Mouse (Mus musculus) G1E-ER4 (cell line): ENCODE data around the gene Usp5. TPM values are rescaled to one million over a fixed set of nuclear protein-coding genes. Genes with fewer than 3 reads are reported as not detected.

ENCODE experiments used
- GATA1 ChIP-seq: IDR thresholded peaks from one replicate; pipeline ENCODE4 v1.8.0; 2012; ENCODE audit warnings: low read length, inconsistent platforms
- polyA plus RNA-seq: library from polyadenylated mRNA; stranded (reverse); fragments of >175 nt; gene quantifications from 2 replicates; pipeline ENCODE4 v1.2.3, GENCODE M21; 2012

Gene Usp5
- 54.8 and 73.3 TPM in 2 replicates for polyA plus RNA-seq

DNA sequence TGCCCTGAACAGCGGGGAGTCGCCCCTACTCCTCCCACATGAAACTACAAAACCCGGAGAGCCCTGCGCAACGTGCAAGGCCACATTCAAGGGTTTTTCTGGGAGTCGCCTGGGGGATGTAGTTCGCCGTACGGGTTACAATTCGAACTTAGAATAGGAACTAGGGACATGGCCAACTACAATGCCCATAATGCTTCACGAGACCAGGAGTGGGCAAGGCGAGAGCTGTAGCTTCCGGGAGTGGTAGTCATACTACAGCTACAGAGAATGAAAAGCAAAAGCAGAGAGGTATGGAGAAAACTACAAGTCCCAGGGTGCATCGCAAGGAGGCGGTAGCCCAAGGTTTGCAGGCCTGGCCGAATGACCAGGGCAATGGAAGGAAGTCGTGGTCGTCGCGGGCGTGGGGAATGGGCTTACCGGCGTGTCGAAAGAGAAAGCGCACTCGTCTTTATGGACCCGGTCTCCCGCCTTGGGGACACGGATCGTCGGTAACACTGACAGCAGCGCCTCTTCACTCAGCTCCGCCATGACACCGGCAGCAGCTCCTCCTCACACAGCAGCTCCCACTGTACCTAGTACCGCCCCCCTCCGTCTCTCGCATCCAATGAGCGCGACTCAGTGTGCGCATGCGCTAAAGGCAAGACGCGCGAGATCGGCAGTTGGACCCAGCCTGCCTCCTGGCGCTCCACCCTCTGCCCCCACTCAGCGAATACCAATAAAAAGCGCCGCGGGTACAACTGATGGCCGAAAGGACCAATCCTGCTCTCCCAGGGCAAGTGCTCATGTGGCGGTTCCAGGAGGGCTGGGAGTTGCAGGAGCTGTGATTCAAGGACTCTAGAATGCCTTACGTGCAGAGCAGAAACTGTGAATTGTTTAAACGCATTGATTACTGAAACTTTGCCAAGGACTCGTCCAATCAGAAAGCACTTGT lies at the start of gene Usp5, which contains the start of gene Cdca3:
TSS of gene Usp5 (minus strand) at position 617 of the 931 bp plus-strand sequence.
TSS of gene Cdca3 (plus strand) at position 680 of the 931 bp plus-strand sequence.
- no peak for TF ChIP-seq GATA1

DNA sequence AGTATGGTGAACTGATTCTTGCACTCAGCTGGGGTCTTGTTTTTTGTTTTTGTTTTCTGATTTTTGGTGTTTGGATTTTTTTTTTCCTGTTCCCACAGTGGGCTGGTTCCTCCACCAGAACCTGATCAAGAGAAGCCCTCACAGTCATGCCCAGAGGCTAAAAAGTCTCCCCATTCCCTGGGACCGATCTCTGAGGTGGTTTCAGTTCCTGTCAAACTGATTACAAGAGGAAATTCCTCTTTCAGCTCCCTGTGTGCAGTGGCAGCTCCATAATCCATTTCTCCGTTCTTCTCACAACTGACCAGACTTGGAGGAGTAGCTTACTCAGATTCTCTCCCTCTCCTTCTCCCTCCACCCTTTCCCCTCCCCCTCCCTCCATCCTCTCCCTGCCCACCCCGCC lies 45.1 kb upstream of the Usp5 start:
- no peak for TF ChIP-seq GATA1

DNA sequence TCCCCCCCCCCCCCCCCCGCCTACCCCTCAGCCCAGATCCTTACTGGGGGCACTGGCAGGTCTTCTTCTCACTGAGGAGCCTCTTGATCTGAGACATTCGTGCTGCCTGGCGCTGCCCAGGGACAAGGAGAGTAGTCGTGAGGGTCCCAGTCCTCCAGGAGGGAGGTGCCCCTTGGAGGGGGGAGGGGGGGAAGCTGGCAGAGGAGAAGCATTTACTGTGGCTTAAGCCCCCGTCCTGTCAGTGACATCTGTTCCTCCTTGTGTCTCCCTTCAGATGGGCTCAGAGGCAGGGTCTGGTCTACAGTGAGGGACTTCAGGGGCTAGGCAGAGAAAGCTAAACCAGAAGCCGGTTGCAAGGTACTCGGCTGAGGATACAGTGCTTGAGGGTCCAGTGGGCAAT lies 37.3 kb upstream of the Usp5 start:
- no peak for TF ChIP-seq GATA1

DNA sequence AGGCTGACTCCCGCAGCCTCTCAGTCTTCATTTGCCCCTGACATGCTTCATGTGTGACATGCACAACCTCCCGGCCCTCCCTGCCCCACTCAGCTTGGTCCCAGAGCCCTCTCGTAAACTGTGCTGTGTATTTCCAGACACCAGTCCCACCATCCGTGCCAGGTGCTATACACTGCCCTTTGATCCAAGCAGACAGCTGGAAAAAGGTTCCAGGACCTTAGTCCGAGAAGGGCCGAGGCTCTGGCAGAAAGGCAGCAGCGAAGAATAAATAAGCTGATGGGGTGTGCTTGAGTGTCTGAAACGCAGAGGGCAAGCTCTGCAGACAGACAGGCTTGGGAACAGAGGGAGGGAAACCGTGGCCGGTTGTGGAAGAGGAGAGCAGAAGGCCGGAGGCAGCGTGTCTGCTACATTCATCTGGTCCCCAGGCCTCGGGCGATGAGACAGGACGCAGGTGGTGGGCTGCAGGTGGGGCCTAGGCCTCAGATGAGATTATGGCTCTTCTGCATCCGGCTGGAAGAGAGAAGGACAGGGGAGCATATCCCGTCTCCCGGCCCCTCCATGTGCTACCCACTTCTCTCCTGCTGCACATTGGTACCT lies 36.6 kb upstream of the Usp5 start:
- TF ChIP-seq GATA1, result no peak

DNA sequence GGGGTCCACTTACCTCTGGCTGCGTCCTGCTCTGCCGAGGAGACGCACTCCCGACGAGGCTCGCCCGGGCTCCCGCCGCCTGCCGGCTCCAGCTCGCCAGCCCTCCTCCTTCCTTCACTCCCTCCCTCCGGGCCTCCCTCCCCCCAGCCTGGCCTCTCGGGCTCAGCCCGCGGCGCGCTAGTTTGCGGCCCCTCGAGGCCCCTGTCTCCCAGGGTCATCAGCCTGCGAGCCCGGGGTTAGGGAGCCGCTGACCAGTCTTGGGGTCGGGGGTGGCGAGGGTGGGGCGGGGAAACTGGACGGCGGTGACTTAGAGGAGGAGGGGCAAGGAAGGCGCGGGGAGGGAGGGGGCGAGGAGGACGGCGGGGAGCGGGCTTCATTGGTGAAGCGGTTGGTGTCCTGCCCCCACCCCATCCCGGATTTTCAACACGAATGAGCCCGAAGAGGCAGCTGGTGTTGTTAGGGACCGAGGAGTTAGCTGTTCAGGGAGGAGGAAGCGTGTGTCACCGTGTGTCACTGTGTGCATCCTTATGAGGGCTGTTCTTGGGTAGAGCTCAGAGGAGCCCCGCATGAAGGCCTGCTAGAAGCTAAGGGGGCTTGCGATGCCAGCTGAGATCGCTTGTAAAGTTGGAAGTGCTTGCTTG lies 34.5 kb upstream of the Usp5 start, which contains the start of gene Gpr162:
TSS of gene Gpr162 (minus strand) at position 326 of the 641 bp plus-strand sequence.
- no peak for TF ChIP-seq GATA1

DNA sequence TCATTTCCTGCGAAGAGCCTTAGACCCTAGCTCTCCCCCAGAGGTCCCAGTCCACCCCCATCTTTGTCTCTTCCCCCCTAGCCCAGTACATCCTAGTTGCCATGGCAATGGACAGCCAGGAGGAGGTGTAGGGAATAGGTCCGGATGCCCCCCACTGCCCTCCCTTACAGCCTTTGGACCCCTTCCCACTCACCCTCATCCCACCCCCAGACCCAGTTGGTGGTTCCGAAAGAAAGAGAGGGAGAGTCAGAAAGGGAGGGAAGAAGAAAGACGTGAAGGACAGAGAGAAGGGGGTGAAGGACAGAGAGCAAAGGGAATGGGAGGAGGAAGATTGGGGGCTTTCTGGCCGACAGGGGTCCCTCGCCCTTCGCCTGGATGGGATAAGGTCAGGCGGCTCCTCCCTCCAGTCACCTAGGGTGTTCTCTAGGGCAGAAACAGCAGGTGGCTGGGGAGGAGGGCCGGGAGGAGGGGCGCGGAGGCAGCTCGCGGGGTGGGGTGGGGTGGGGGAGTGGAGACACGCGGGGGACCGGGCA lies 33.9 kb upstream of the Usp5 start:
- TF ChIP-seq GATA1, result no peak

DNA sequence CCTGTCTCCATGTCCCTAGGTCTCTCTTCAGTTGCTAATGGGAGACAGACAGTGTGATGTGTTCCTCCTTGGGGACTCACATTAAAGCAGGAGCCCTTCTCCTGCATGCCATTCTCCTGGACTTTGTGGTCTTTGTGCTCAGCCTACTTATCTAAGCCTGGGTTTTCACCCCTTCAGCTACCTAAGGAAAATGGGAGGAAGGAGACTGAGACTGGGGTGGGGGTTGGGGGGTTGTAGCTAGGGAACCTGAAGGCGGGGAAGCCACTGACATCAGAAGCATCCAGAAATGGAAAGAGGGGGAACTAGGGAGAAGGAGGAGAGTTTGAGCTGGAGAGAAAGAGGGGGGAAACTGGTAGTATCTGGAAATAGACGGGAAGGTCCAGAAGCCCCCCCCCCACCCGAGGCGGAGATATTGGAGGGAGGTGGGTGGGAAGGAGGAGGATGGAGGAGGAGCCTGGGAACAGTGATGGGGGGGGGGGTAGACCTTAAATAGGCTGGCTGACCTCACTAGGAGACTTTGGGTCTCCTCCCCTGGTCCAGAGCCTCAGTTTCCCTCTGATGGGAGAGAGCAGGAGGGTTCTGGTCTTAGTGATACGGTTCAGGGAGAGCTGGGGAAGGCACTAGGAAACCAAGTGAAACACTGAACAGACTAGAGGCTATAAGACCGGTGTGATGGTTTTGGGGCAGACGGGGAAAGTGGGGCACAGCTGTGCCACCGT lies 33.3 kb upstream of the Usp5 start:
- TF ChIP-seq GATA1, result no peak

DNA sequence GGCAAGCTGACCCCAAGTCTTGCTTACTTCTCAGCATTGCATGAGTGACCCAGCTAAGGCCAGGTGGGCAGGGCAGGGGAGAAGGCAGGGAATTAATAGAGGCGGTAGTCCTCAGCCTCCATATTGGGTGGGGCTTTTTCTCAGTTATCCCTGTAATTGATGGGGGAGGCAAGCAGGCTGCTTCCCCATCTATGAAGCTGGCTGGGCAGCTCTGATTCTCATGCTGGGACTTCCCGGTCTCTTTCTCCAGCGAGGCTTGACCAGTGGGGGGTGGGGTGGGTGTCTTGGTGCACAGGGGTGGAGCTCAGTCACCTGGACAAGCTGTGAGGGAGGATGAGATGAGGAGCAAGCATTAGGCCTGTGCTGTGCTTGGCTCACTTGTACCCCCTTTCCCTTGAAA lies 32.5 kb upstream of the Usp5 start:
- TF ChIP-seq GATA1, result no peak

DNA sequence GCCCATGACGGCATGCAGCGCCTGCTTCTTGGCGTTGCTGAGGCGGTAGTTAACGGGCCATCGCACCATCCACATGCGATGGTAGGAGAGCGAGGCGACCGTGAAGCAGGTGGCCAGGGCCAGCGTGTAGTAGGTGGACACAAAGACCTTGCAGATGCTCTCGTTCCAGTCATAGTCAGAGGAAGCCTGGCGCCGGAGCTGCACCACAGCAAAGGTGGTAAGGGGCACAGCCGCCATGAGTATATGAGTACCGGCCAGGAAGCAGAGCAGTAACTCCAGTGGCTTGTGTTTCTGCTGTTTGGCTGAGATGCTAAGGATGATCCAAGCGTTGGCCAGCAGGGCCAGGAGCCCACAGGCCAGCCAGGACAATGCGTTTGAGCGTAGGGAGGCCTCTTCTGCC lies 32.0 kb upstream of the Usp5 start:
- no peak for TF ChIP-seq GATA1

DNA sequence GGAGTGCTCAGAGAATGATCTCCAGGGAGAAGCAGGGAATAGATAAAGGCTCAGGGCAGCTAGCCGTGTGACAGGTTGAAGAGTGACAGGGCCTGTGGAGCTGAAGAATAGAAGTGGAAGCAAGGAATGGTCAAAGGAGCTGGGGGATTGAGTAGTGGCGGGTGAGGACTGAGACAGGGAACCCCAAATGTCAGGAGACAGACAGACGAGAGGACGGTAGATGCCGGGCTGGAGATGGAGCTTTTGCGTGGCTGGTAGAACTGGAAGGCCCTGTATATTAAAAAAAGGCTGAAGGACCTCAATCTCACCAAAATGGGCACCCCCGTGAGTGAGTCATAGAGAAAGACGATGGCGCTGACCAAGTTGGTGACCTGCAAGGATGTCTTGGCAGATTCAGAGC lies 31.2 kb upstream of the Usp5 start:
- TF ChIP-seq GATA1, result no peak

DNA sequence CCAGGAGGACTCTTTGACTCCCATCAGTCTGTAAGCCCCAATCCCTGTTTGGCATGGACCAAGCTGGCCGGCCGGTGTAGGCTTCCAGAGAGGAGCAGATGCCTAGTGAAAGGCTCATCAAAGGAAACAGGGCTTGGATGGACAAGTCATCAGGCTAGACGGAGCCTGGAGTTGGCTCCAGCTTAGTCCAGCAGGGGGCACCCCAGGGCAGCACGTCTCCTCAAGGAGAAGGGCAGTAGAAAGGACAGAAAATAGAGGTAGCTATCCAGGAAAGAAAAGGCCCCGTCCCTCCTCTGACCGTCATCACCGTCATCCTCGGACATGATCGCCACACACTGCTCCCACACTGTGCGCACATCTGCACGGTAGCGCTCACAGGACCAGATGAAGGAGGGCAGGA lies 30.4 kb upstream of the Usp5 start:
- no peak for TF ChIP-seq GATA1

DNA sequence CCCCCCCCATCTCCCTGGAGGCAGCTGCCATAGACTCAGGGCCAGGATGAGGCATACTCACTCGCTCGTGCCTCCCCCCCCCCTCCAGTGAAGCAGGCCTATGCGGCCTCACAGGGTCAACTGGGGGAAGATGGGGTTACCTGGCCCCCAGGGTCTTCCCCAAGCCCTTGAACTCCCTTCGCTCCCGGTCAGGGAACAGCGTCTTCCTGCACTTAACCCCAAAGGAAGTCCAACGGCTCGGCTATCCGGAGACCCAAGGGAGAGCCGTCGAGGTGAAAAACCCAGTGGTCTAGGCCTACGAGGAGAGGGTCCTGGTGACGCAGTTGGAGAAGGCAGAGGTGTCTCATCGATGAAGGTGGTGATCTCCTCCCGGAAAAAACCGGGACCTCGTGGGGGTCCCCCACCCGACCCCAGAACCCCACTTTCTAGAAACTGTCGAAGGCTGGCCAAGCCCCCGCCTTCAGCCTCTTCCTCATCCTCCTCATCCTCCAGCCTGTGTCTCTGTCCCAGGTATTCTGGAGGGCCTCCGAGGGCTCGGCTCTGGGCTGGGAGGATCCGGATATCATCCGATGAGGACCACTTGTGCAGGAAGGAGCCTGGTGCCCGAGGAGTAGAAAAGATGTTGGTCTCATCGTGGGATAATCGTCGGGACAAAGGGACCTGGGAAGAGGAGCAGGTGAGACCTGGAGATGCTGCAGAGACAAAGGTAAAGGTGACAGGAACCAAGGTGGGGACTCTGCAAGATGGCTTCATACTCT lies 29.5 kb upstream of the Usp5 start:
- no peak for TF ChIP-seq GATA1

DNA sequence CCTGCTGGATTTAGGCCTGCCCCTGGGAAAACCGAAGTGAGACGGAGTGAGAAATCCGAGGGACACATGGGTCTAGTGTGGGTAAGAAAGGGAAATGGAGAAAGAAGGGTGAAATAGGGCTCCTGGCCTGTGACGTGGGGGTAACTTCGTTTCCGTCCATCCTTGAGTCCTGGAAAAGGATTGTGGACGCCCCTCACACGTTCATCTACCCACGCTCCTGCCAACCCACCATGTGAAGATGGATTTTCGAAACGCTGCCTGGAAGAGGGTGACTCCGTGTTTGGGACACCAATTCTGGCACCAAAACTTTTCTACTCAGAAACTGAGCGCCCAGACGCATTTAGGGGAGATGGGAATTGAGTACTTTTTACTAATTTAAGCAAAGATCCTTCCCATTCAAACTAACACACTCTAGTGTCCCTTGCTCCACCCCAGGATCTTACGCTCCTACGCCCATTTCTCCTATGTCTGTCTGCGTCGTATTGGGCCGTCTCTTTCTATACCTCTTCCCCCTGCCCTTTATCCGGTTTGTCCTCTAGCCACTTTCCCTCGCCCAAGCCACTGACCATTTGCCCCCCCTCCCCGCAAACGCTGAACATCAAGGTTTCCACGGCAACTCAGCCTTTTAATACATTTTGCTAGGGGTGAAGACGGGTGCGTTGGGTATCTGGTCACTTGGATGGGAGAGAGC lies 28.7 kb upstream of the Usp5 start:
- TF ChIP-seq GATA1, result no peak
